Mouse (Mus musculus) kidney, adult 2 months (tissue): Measurements from ENCODE around the gene Evi2b.

Source experiments
- CTCF ChIP-seq: fragments of 200-500 bp; conservative IDR thresholded peaks from 2 replicates; pipeline ENCODE4 v1.5.1; 2011; ENCODE audit warnings: low read depth, mild to moderate bottlenecking, control low read depth, low read length, moderate library complexity, mixed read lengths; ENCODE audit not compliant: insufficient read depth, insufficient read length
- POLR2A ChIP-seq: fragments of 200-500 bp; IDR thresholded peaks from one replicate; pipeline ENCODE4 v1.6.1; 2011; ENCODE audit warnings: low read depth, low read length, control low read depth

DNA sequence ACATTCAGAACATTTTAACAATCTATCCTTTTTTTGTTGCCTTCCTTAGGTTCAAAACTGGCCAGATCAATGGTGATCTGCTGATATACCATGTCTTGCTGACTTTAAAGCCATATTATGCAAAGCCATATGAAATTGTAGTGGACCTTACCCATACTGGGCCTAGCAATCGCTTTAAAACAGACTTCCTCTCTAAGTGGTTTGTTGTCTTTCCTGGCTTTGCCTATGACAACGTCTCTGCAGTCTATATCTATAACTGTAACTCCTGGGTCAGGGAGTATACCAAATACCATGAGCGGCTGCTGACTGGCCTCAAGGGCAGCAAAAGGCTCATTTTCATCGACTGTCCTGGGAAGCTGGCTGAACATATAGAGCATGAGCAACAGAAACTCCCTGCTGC, 12.0 kb upstream of the Evi2b start:
- TF ChIP-seq POLR2A (no peak), CTCF (no peak)
